Mouse (Mus musculus) testis, postnatal 10 days (tissue): ENCODE measurements at regions not wholly inside any gene's neighbourhood (a gene's known extent, or its start where the extent isn't known, plus 50 kb on each side); places are given as distances from the start of the nearest gene placed in this dataset.

Source experiments
- DNase-seq: peaks from one replicate; pipeline ENCODE4 v3.0.0; 2021; ENCODE audit warnings: low spot score

- DNase-seq = no peak
Observed at GRCm38 (mm10) chr6:104038853-104039252, 453.7 kb upstream of the Cntn6 start.

- no peak for DNase-seq
Observed at GRCm38 (mm10) chr6:104040450-104040849, 452.1 kb upstream of the Cntn6 start.

DNA sequence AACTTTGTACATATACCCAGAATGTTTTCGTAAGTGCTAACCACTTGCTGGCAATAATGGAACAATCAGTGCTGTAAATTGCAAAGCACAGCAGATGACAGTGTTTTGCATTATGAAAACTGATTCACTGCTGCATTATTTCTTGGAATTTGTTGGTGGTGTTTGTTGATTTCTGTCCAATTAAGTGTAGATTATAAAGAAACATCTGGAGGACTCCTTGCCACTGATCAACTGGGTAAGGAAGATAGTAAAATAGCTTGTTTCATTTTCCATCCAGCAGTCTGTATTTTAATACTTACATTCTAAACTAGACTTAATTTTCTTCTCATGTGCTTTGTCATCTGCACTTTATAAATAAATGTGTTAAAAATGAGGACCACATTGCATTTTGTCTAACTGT lies 436.6 kb upstream of the Cntn6 start:
- no peak for DNase-seq

DNA sequence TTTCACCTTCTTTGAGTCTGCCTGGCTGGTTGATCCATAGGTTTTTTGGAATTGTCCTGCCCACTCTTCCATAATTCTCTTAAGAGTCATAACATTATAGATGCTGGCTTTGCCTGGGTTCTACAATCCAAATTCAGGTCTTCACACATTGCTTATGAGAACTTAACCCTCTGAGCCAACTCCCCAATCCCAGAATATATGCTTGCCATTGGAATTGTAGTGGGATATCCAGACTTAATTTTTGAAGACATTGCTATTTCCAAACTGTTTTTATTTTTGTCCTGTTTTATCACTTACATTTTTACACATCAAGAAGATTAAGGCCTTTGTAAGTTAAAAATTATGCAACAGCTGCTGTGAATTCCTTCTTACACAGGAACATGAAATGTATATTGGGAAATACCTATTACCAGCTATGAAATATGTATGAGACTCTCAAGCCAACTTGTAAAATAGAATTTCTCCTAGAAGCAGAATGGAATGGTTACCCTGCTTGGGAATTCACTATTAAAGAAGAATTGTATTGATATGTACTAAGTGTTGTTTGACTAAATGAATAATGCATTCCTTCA lies 430.8 kb upstream of the Cntn6 start:
- no peak for DNase-seq

DNA sequence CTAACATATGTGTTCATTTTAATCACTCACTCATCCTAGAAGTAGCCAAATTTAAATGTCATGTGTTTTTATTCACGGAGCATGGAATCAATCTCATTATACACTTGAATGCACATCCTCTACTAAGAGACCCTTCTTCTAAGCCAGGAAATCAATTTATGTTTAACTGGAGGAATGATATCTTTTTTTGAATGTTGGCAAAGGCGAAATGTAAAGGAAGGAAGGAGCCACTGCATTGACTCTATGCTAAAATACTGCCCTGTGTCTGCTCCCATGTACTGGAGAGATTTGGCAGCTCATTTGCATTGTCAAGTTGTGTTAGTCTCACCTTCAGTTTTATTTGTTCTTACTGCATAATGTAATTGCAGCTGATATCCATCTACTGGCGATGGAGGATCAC lies 412.0 kb upstream of the Cntn6 start:
- DNase-seq = no peak

DNA sequence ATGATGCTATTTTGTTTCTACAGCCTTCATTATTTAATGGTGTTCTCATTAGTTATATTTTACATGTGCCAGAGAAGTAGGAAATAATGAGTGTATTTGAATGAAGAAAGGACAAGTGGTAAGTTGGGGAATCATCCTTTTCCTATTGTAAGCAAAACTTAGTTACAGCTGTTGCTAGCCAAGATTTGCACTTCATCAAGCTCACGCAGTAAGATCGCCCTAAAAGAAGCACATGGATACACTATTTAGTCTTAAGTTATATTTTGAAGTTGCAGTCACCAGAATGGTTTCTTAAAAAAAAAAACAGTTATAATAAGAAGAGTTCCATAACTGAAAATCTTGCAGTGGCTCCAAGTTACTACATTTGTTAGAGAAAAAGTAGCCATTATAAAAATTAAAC lies 410.3 kb upstream of the Cntn6 start:
- no peak for DNase-seq

DNA sequence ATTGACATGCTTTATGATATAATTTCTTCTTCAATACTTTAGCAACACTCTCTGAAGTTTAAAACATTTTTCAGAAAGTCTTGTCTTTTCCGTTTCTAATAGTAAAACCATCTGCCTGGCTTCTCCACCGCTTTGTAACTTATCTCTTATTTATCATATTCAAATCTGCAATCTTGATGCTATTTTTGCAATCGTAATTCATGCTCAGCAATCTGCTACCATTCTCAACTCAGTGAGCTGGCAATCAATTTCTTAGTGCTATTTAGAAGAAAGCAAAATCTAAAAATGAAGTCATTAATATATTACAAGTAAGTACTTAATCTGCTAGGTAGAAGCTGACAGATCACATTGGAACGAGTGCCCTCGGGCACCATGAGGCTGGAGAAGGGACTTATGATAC lies 384.2 kb upstream of the Cntn6 start:
- no peak for DNase-seq
